Mouse (Mus musculus) cerebellum, adult 9-11 months (tissue): ENCODE results near the gene Rars.
"Not testable (repeated sequence)": the region's sequence is repeated elsewhere in the genome, so short reads cannot be mapped to it uniquely, and the experiment has no call there.

Experiments
- DNase-seq: peaks from one replicate; pipeline ENCODE4 v3.0.0; 2022

Gene Rars

GRCm38 (mm10) chr11:35834022-35834760, at the start of gene Rars:
Rars (minus strand) TSS chr11:35834506.
- DNase-seq = peak; percentile 93

- DNase-seq = no peak
These were observed 48.5 kb upstream of the Rars start for GRCm38 (mm10) chr11:35882777-35883176.

GRCm38 (mm10) chr11:35878559-35878897, 44.2 kb upstream of the Rars start:
- DNase-seq = no peak

GRCm38 (mm10) chr11:35877651-35878558, 43.6 kb upstream of the Rars start:
- DNase-seq = no peak

- DNase-seq = no peak
These were observed 39.4 kb upstream of the Rars start for GRCm38 (mm10) chr11:35873624-35874244.

- no peak for DNase-seq
These were observed 36.7 kb upstream of the Rars start for GRCm38 (mm10) chr11:35870961-35871360.

- DNase-seq = no peak
These were observed 31.8 kb upstream of the Rars start for GRCm38 (mm10) chr11:35866140-35866539.

GRCm38 (mm10) chr11:35864981-35865604, 30.8 kb upstream of the Rars start:
- DNase-seq = no peak

- no peak for DNase-seq
These were observed 29.3 kb upstream of the Rars start for GRCm38 (mm10) chr11:35863653-35864052.

GRCm38 (mm10) chr11:35857395-35858067, 23.2 kb upstream of the Rars start:
- DNase-seq = no peak

- DNase-seq = no peak
These were observed 22.2 kb upstream of the Rars start for GRCm38 (mm10) chr11:35856359-35857040.

GRCm38 (mm10) chr11:35855567-35855966, 21.3 kb upstream of the Rars start:
- DNase-seq = no peak

GRCm38 (mm10) chr11:35854941-35855340, 20.6 kb upstream of the Rars start:
- DNase-seq = no peak

GRCm38 (mm10) chr11:35853651-35854050, 19.3 kb upstream of the Rars start:
- no peak for DNase-seq

- no peak for DNase-seq
These were observed 18.4 kb upstream of the Rars start for GRCm38 (mm10) chr11:35852731-35853130.

- no peak for DNase-seq
These were observed 10.0 kb upstream of the Rars start for GRCm38 (mm10) chr11:35844299-35844698.

- DNase-seq = not testable (repeated sequence)
These were observed 8.3 kb upstream of the Rars start for GRCm38 (mm10) chr11:35842560-35842959.

- no peak for DNase-seq
These were observed 7.5 kb upstream of the Rars start for GRCm38 (mm10) chr11:35841738-35842325.

GRCm38 (mm10) chr11:35840806-35841205, 6.5 kb upstream of the Rars start:
- DNase-seq = not testable (repeated sequence)

GRCm38 (mm10) chr11:35840282-35840681, 6.0 kb upstream of the Rars start:
- no peak for DNase-seq
